Mouse (Mus musculus): Measurements from ENCODE around the gene Zmym6.

Zmym6 gene

DNA sequence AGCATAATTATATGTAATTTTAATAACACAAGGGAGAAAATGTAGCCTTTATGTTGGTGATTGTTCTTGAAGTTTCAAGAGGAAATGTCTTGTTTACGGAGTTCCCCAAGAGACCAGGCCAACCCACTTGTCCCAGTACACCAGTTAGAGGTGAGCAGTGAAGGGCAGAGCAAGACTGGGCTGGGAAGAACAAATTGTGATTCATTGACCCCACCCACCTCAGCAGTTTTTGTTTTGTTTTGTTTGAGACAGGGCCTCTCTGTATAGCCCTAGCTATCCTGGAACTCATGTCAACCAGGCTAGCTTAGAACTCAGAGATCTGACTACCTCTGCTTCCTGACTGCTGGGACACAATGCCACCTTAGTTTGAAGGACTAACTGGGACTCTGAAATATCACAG is 47.1 kb downstream of the Zmym6 start:
- DNase-seq (ENCODE audit: low spot score in 2 of 2): no peak

- peak; percentile 25 to 36 for DNase-seq (ENCODE audit: low spot score in 2 of 2)
These were observed 48.8 kb downstream of the Zmym6 start for GRCm38 (mm10) chr4:127125834-127126463.

- DNase-seq (ENCODE audit: low spot score in 2 of 2): no peak
These were observed 57.5 kb downstream of the Zmym6 start for GRCm38 (mm10) chr4:127134687-127135086.

DNA sequence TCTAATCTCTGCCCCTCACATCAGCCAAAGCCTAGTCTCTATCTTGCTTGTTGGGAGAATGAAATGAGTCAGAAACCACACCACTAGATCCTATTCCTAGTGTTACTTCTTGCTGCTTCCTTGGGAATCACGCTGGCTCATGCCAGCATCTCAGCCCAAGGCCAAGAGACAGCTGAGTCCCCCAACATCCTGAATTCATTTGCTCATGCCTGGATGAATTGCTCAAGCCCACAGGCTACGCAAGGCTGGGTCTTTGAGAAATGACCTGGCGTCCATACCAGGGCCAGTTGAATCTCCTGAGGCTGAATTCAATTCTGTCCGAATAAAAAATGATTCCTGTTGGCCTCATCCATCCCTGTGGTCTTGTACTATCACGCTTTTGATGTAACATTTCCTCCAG is 60.4 kb downstream of the Zmym6 start:
- DNase-seq (ENCODE audit: low spot score in 2 of 2): no peak

DNA sequence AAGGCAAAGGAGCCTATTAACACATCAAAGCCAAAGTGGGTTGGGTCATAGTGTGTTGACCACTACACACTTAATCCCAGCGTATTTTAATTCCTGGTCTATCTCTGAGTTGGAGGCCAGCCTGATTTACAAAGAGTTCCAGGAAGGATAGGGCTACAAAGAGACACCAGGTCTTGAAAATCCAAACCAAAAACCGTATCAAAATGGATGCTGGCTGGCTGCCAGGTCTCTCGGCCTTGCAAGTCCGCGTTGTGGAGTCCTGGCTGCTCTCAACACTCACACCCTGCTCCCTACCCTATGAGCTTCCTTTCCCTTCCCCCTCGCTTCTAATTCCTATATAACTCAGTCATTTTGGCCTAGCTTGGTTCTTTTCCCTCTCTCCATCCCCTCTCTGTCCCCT is 61.3 kb downstream of the Zmym6 start:
- DNase-seq (ENCODE audit: low spot score in 2 of 2): no peak

DNA sequence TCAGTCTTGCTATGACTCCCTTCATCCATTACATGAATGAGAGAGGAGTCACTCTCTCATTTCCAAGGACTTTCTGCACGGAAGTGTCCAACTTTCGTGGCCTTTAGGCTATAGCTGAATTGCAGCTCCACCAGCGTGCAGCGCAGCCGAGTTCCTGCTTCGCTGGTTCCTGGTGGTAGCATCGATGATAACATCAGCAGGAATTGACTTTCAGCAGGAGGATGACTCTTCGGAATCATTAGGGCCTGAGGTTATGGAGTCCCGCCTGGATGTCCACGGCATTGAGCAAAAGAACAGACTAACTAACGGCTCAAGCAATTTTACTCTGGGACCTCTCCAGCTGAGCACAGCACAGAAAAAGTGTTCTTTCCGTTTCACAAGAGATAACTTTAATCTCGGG is 72.8 kb downstream of the Zmym6 start:
- no peak for DNase-seq (ENCODE audit: low spot score in 2 of 2)

DNA sequence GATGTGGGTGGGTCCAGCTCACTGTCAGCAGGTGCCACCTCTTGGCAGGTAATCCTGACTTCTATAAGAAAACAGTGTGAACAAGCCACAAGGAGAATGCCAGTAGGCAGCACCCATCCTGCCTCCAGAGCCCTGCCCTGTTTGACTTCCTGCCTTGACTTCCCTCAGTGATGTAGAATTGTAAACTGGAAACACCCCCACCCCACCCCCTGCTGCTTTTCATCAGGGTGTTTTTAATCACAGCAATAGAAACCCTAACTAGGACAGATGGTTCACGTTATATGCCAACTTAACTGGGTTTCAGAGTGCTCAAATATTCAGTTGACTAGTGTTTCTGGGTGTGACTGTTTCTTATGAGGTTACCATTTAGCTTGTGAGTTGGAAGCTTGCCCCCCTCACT is 76.2 kb downstream of the Zmym6 start:
- no peak for DNase-seq (ENCODE audit: low spot score in 2 of 2)

GRCm38 (mm10) chr4:127155757-127156156 is 78.6 kb downstream of the Zmym6 start:
- DNase-seq (ENCODE audit: low spot score in 2 of 2): no peak

DNA sequence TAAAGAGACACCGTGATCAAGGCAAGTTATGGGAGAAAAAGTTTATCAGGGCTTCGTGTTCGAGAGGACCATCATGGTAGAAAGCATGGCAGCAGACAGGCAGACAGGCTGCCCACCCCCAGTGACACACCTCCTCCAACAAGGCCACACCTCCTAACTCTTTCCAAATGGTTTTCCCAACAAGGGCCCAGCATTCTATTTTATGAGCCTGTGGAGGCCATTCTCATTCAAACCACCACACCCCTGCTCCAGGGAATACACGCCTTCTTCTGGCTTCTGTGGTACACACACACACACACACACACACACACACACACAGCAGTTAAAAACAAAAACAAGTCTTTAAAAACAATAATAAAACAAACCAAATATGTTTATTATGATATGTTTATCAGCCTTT is 80.6 kb downstream of the Zmym6 start:
- no peak for DNase-seq (ENCODE audit: low spot score in 2 of 2)

GRCm38 (mm10) chr4:127163926-127164325 is 86.7 kb downstream of the Zmym6 start:
- no peak for DNase-seq (ENCODE audit: low spot score in 2 of 2)

- no peak for DNase-seq (ENCODE audit: low spot score in 2 of 2)
These were observed 89.9 kb downstream of the Zmym6 start for GRCm38 (mm10) chr4:127167096-127167495.

- DNase-seq (ENCODE audit: low spot score in 2 of 2): no peak
These were observed 90.5 kb downstream of the Zmym6 start for GRCm38 (mm10) chr4:127167731-127168130.

GRCm38 (mm10) chr4:127168211-127168913 is 91.2 kb downstream of the Zmym6 start:
- DNase-seq (ENCODE audit: low spot score in 2 of 2): no peak

DNA sequence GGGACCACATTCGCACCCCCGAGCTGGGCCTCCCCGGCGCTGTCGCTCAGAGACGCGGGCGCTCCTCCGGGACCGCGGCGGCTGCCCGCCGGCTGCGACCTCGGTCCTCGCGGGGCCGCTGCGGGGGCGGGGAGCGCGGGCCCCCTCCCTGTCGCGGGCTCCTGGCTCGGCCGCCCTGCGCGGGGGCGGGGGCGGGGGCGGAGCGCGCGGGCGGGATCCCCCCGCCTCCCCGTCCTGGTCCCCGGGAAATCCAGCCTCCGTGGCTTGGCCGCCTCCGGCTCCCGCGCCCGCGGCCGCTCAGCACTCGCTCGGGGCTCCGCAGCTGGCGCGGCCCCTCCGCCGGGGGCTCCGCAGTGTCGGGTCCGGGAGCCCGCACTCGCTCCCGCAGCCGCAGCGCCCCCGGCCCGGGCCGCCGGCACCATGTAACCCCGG is 91.7 kb downstream of the Zmym6 start, which contains the start of gene Dlgap3:
TSS of gene Dlgap3 (plus strand) at position 291 of the 432 bp plus-strand sequence.
- no peak for DNase-seq (ENCODE audit: low spot score in 2 of 2)

GRCm38 (mm10) chr4:127169346-127170221 is 92.4 kb downstream of the Zmym6 start:
- no peak for DNase-seq (ENCODE audit: low spot score in 2 of 2)

GRCm38 (mm10) chr4:127170866-127171265 is 93.7 kb downstream of the Zmym6 start:
- peak; percentile 80 to 82 for DNase-seq (ENCODE audit: low spot score in 2 of 2)

DNA sequence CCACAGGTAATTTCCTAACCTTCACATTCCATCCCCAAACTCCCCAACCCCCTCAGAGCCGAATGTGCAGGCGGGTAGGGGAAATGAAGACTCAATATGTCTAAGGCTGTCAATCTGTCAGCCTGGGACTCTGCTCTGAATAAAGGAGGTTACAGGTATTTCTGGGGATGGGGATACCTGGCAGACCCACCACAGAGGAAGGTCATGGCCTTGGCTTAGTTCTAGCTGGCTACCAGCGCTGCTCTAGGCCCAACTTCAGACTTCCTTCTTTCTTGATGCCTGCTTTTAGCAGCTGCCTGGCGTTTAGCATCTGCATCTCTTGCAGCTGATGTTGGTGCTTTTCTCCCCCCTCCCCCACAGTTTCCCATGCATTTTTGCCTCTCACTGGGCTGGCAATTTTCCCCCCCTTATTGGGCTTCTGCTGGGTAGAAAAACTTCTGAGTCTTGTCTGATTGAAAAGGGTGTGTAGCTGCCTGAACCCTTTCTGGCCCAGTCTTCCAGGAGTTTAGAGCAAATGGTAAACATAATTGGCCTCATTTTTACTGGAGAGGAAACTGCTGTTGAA is 94.2 kb downstream of the Zmym6 start:
- no peak for DNase-seq (ENCODE audit: low spot score in 2 of 2)

- DNase-seq (ENCODE audit: low spot score in 2 of 2): no peak
These were observed 94.9 kb downstream of the Zmym6 start for GRCm38 (mm10) chr4:127172119-127172518.

- DNase-seq (ENCODE audit: low spot score in 2 of 2): no peak
These were observed 95.4 kb downstream of the Zmym6 start for GRCm38 (mm10) chr4:127172614-127173013.

- no peak for DNase-seq (ENCODE audit: low spot score in 2 of 2)
These were observed 96.3 kb downstream of the Zmym6 start for GRCm38 (mm10) chr4:127173461-127173860.
